Mouse (Mus musculus) ES-CJ7 (cell line): Measurements from ENCODE around the gene Ltbp3.
A peak's percentile ranks its signal among the peaks of the same experiment; 100 is the strongest.

Experiments
- DNase-seq: peaks from one replicate; pipeline ENCODE4 v3.0.0; 2011; ENCODE audit warnings: low read depth, low spot score

Ltbp3 gene

DNA sequence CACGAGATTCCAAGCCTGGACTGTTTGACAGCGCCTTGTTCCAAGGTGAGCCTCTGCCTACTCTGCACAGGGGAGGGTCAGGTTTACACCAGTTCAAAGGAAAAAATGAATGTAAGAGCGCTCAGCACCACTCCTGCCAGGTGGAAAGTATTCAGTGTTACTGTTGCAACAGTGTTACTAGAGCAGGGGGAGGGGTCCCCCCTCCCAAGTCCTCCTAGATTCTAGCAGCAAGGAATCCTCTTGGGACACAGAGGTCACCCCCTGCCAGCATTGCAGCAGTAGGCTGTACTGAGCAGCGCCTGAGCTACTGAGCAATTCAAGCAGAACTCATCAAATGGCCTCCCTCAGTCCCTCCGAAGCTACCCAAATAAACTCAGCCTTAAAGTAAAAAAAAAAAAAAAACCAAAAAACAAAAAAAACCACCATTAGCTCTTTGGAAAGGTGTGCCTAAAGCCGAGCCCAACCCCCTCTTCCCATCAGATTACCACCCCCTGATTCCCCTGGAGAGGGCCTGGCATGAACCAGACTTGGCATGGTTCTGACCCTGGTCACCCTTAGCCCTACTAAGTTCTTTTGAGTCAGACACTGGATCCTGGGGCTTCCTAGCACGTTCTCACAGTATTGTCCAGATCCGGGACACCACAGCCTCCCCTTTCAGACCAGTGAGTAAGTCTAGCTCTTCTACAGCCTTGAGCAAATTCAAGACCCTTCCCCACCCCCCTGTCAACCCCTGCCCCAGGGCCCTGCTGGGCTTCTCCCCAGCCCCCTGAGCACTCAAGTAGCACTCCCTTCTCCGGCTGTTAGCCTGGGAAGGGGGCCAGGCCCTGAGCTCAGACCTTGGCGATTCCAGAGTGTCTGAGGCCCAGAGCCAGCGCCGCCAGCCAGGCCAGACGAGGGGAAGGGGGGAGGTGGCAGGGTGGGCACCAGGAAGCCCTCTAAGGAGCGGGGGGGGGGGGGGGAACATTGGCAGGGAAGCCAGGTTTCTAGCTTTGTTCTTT is at the start of gene Ltbp3:
Gene Ltbp3 (plus strand): TSS at position 585 of the 998 bp plus-strand sequence.
- no peak for DNase-seq

DNA sequence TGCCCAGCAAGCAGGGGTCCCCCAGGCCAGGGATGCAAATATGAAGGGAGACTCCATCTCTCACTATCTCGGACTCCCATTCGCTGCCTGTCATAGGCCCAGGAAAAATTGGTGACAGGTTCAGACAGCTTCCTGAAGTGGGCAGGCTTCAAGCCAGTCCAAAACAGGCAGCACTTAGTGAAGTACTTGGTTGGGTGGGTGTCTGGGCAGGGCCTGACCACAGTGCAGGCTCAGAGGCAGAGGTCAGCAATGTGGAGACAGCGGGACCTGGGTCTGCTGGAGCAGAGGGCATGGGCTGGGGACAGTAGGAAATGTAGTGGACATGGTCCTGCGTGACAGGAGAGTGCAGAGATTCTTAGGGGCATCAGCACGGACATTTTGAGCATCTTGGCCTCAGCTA is 49.1 kb upstream of the Ltbp3 start:
- no peak for DNase-seq

DNA sequence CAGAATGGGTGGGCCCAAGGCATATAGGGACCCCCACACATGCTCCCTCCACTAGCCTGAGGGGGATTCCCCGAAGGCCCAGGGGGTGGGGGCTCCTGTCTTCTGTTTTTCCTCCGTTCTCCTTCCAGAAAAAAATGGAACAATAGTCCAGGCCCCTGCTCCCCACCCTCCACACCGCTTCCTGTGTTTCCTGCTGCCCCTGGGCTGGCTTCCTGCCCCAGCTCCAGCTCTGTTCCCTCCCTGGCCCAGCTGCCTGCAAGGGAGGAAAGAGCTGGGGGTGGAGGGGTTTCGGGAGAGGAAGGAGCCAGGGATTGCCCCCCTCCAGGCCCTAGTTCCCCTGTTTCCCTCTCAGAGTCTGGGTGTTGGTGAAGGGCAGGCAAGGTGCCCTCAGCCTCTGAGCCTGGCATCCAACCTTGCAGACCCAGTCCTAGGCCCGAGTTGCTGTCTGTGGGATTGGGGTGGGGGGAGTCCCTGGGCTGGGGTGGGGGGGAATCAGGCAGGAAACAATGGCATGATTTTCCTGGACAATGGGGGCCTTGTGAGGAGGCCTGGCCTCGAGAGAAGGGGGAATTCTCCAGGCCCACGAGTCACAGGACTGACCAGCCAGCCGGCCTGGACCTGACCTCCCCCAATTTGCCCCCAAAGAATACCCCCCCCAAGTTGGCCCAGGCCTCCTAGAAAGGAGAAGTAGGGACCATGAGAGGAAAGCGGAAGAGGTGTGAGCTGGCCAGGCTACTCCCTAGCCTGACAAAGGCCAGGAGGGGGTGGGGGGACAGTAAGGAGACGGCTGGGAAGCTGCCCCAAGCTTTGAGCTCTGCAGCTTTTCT is 48.4 kb upstream of the Ltbp3 start:
- DNase-seq = no peak

DNA sequence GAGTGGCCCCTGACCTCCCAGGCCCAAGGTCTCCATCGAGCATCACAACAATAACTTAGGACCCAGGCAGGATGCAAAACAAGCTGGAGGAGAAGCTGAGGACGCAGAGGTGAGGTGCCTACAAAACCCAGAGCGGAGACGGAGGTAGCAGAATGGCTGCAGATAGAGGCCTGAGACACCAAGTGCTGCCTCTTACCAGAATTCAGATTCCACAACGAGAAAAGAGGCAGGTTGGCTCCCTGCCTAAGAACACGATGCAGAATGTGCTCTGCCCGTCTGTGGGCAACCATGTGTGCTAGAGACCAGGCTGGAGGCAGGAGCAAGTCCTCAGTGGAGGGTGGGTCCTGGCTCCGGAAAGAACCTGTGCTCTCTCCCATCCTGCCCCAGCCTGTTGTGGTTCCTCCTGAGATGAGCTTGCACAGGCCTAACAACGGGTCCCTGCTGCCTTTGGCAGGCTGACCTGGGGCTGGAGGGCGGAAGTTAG is 47.7 kb upstream of the Ltbp3 start:
- DNase-seq = no peak

- no peak for DNase-seq
These were observed 46.9 kb upstream of the Ltbp3 start for GRCm38 (mm10) chr19:5693801-5694200.

- peak; percentile 88 for DNase-seq
These were observed 44.7 kb upstream of the Ltbp3 start for GRCm38 (mm10) chr19:5695849-5696462.

- no peak for DNase-seq
These were observed 36.4 kb upstream of the Ltbp3 start, which contains the start of gene Kcnk7 for GRCm38 (mm10) chr19:5704163-5704800. TSS of gene Kcnk7 (plus strand) at chr19:5704367.

DNA sequence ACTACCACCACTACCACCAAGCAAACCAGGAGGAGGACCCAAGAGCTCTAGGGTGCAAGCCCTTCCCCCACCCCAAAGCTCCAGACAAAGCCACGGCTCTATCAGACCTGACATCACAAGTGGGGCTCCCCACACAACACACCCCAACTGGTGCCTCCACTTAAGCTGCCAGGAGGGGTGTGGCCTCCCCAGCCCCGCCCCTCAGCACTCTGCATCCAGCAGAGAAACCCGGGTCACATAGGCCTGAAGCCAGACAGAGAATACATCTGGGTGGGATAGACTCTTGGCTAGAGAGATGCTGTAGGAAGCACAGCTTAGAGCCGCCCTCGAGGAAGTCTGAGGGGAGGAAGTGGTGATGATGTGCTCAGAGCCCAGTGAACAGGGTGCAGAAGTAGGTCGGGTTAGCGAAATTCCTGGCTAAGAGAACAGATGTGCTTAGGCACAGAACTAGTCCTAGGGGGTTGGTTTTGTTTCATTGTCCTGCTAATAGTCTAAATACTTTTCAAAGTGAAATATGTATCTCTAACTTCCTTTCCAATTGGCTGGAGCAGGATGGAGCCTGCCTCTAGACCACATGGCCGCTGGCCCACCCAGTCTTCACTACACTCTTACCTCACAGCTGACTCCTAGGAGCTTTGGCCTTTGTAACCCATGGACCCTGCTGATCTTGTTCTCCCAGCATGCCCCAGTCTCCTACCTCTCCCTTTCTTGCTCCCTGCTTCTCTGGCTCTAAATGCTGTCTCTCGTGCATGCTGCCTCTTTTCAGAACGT is 35.7 kb upstream of the Ltbp3 start:
- peak; percentile 35 for DNase-seq

DNA sequence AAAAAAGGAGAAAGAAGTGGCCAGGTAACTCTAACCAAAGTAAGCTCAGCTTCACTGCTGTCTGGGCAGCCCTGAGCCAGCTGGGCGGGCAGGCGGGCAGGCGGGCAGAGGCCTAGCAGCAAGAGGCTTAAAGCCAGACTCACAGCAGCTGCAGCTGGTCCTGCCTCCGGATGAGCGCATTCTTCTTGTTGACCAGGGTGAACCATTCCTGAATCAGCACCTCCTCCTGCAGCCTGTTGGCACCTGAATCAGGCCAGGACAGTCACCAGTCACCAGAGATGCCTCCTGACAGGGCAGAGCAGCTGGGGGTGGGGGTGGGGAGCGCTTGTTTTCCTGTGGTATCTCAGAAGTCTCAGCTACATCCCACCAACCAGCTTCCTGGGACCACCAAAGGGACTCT is 30.6 kb upstream of the Ltbp3 start:
- no peak for DNase-seq

GRCm38 (mm10) chr19:5710581-5710980 is 30.1 kb upstream of the Ltbp3 start:
- DNase-seq = no peak

GRCm38 (mm10) chr19:5711218-5711617 is 29.5 kb upstream of the Ltbp3 start:
- peak; percentile 74 for DNase-seq

- DNase-seq = no peak
These were observed 28.7 kb upstream of the Ltbp3 start for GRCm38 (mm10) chr19:5711907-5712460.

DNA sequence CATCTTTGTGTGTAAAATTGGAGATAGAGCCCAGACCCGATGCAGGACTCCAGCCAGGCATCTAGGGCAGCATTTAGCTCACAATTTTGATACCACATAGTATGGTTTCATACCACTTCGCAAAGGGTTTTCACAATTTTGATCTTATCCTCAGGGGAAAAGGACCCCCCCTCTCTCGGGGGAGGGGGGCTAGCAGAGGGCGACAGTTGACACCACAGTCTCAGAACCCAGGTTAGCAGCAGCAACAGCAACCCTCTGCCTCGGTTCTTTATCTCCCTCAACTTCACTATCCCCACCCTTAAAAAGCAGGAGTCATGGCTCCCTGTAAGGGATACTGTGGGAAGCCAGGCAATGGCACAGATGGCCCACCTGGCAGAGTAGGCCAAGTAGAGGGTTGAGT is 27.4 kb upstream of the Ltbp3 start:
- DNase-seq = no peak

DNA sequence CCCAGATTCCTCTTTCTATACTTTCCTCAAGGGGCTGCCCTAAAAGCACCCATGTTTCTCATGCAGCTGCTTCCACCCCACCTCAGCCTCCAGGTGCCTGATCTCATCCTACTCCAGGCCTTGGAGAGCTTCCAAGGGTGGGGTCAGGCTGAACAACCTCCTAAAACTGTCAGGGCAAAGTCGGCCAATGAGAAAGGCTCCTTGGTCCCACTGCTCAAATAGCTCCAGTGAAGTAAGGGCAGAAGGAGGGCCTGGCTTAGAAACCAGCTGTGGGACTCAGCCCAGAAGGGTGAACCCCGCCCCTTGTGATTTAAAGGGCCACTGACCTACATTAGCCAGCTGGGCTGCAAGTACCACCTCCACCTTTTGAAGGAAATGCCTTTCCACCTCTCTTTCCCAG is 27.0 kb upstream of the Ltbp3 start:
- DNase-seq = peak; percentile 84

GRCm38 (mm10) chr19:5715793-5716688 is 24.7 kb upstream of the Ltbp3 start:
- peak; percentile 78 for DNase-seq

DNA sequence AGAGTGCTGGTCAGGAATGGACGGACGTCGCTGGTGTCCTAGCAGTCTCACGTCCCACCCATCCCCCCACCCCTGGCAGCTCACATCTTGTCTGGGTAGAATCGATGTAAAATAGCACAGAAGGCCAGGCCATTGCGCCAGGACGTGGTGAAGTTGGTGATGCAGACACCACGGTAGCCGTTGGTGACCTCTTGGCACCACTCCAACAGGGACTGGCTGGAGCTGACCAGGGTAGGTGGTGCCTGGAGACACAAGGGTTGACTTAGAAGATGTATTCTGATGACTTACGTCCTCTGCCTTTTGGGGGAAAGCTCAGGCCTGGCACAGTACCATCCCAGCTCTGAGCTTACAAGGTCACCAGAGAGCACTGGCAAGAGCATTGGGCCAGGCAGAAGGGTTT is 23.7 kb upstream of the Ltbp3 start:
- DNase-seq = no peak

DNA sequence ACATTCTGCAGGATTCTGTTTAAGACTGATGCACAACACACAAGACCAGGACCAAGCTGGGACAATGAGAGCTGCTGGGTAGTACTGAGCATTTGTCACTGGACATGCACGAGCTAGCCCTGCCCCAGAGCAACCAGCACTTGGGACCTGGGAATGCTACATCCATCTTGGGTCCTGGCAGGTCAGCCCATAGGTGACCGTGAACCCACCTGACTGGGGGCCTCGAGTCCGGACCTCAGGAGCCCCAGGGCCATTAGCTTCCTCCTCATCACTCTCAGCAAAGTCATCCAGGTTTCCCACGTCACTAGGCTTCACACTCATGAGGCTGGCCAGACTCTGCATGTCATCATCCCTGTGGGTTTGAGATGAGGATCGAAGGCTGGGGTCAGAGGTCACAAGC is 19.5 kb upstream of the Ltbp3 start:
- DNase-seq = no peak

- DNase-seq = no peak
These were observed 17.8 kb upstream of the Ltbp3 start for GRCm38 (mm10) chr19:5722848-5723425.
